Mouse (Mus musculus) kidney, postnatal 0 days (tissue): ENCODE data around the gene Xpo5. TPM values are rescaled to one million over a fixed set of nuclear protein-coding genes. Genes with fewer than 3 reads are reported as not detected.
A peak's percentile ranks its signal among the peaks of the same experiment; 100 is the strongest.

Experiments used
- ATAC-seq: fragments of 200-750 bp; cut with Nextera tagmentation; replicated peaks from 2 replicates; pipeline ENCODE4 v1.8.0; 2017; ENCODE audit warnings: low read depth, moderate number of reproducible peaks, moderate TSS enrichment, moderate library complexity; ENCODE audit not compliant: low FRiP score
- DNase-seq: peaks from one replicate; pipeline ENCODE4 v3.0.0-alpha.2; 2016; ENCODE audit warnings: low spot score
- H3K27ac ChIP-seq: fragments of 300-500 bp; sonication (generic); 2 replicates; pipeline ENCODE4 v1.5.1; 2014; ENCODE audit warnings: mild to moderate bottlenecking
- H3K27me3 ChIP-seq: fragments of 300-500 bp; sonication (generic); 2 replicates; pipeline ENCODE4 v1.6.1; 2014; ENCODE audit warnings: low read length, mixed read lengths; ENCODE audit not compliant: insufficient read depth
- H3K36me3 ChIP-seq: fragments of 300-500 bp; sonication (generic); 2 replicates; pipeline ENCODE4 v1.6.1; 2014; ENCODE audit warnings: low read length, mixed read lengths; ENCODE audit not compliant: insufficient read depth
- H3K4me1 ChIP-seq: fragments of 300-500 bp; sonication (generic); replicated peaks from 2 replicates; pipeline ENCODE4 v1.6.1; 2014; ENCODE audit warnings: antibody characterized with exemption, low read length, mixed read lengths; ENCODE audit not compliant: insufficient read depth
- H3K4me2 ChIP-seq: fragments of 300-500 bp; sonication (generic); 2 replicates; pipeline ENCODE4 v1.6.1; 2014; ENCODE audit warnings: mild to moderate bottlenecking, low read length, moderate library complexity, mixed read lengths
- H3K4me3 ChIP-seq: fragments of 300-500 bp; sonication (generic); replicated peaks from 2 replicates; pipeline ENCODE4 v1.5.1; 2014; ENCODE audit warnings: low read depth, low read length
- H3K9ac ChIP-seq: fragments of 300-500 bp; sonication (generic); 2 replicates; pipeline ENCODE4 v1.6.1; 2014; ENCODE audit warnings: low read depth, low read length
- H3K9me3 ChIP-seq: fragments of 300-500 bp; sonication (generic); replicated peaks from 2 replicates; pipeline ENCODE4 v1.6.1; 2016; ENCODE audit warnings: low read length, inconsistent platforms, mixed read lengths
- CTCF ChIP-seq: IDR thresholded peaks from 2 replicates; pipeline ENCODE4 v1.5.1; 2016; ENCODE audit warnings: antibody characterized with exemption, low read depth, mild to moderate bottlenecking, moderate library complexity
- WGBS: fragments of 180-500 bp; shearing (Covaris S2); extraction: QIAGEN DNeasy Blood & Tissue Kit; methylation state at CpG from one replicate; pipeline ENCODE4 v1.1.7; 2014; 5-methylcytosine and 5-hydroxymethylcytosine counted together
- polyA plus RNA-seq: library from polyadenylated mRNA; unstranded; fragments of >200 nt; fragmentation: Nextera tagmentation; extraction: Ambion mirVana; gene quantifications from 2 replicates; pipeline ENCODE4 v1.2.1, GENCODE M21; 2015

Xpo5 gene
- polyA plus RNA-seq, 1 experiment from 2014 or later: 23.3 TPM

DNA sequence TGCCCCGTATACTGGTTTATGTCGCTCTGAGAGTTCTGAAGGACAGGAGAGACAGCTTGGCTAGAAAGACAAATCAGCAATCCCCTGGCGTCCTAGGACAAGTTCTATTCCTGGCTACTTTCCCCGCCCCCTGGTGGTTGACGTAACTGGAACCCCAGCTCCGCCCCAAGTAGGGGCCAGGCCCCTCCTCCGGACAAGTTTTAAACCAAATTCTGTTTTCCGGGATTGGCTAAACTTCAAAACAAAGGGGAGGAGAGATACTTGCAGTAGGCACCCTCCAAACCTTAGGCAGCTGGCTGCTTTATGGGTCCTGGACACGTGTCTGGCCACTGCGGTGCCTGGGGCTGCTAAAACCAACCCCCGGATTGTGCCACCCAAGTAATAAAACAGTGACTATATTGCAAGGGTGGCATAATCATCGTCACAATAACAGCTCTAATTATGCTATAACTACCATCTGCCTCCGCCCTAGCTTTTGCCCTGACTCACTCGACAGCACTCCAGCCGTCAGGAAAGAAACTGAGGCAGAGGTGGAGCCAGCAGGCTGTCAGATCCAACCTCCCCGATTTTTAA is 42.4 kb upstream of the Xpo5 start:
- ATAC-seq (peak; percentile 68), DNase-seq (peak; percentile 97)
- H3K27ac ChIP-seq: peak overlapping the region; percentile 77
- peak overlapping the region; percentile 56 for H3K9ac ChIP-seq
- H3K4me2 ChIP-seq: peak overlapping the region; percentile 71
- no peaks in the 10 kb centered on the region for H3K27me3 ChIP-seq
- WGBS: under 1% methylated on average over 16 of the region's 16 CpGs
- H3K36me3 ChIP-seq: peaks cover 12% of the 10 kb centered on the region; the same call in 1 of the 2 replicates
- peak overlapping the region; percentile 70 for H3K4me3 ChIP-seq
- H3K9me3 ChIP-seq: no peaks in the 10 kb centered on the region
- peaks cover 9% of the 10 kb centered on the region; the same call in 1 of the 2 replicates for H3K4me1 ChIP-seq
- TF ChIP-seq CTCF: peak; percentile 63

DNA sequence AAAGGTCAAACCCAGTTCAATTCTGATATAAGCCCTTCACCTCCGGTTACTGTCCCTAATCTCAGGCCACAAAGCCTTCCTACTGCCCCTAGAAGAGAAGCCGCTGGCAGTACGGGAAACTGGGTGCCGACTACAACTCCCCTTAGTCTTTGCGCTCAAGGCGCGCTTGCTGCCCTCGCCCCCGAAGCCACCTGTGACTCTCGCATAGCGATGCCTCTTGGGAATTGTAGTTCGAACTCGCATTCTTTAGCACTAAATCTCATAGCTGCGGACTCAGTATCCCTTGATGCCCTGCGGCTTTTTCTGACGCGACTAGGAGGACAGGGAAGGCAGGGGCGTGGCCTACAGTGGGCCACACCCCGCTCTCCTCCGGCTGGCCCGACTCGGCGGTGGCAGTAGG is 41.9 kb upstream of the Xpo5 start, which contains the start of gene Gtpbp2:
Gtpbp2 (plus strand) TSS at position 347 of the 400 bp plus-strand sequence.
- DNase-seq: peak; percentile 100
- Histone ChIP-seq H3K4me1 (peaks cover 9% of the 10 kb centered on the region; the same call in 1 of the 2 replicates), H3K27ac (peak within 1 kb of the TSS; percentile 80), H3K4me3 (peak within 1 kb of the TSS; percentile 70), H3K9ac (peak within 1 kb of the TSS; percentile 70), H3K4me2 (peak within 1 kb of the TSS; percentile 71), H3K9me3 (no peaks in the 10 kb centered on the region), H3K27me3 (no peaks in the 10 kb centered on the region), H3K36me3 (peaks cover 17% of the 10 kb centered on the region)
- WGBS: 0% methylated on average over 23 of the region's 23 CpGs
- ATAC-seq: peak; percentile 92
- TF ChIP-seq CTCF: no peak

DNA sequence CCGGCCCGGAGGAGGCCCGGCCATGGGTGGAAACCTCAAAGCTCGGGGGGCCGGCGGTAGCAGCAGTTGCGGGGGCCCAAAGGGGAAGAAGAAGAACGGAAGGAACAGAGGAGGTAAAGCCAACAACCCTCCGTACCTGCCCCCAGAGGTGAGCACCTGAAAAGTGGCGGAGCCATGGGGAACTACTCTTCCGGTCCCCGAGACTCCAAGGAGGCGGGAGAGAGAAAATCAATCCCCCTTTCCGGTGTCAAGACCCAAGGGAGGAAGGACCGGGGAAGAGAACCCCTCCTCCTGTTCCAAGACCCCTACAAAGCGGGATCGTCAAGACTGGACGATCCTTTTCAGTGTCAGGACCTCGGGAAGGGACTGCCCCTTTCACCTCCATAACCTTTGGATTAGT is 41.4 kb upstream of the Xpo5 start:
- Histone ChIP-seq H3K9ac (peak overlapping the region; percentile 70), H3K4me2 (peak overlapping the region; percentile 63), H3K4me1 (peaks cover 9% of the 10 kb centered on the region; the same call in 1 of the 2 replicates), H3K9me3 (no peaks in the 10 kb centered on the region), H3K4me3 (peak overlapping the region; percentile 70), H3K36me3 (peaks cover 22% of the 10 kb centered on the region), H3K27me3 (no peaks in the 10 kb centered on the region), H3K27ac (peak overlapping the region; percentile 80)
- TF ChIP-seq CTCF: no peak
- under 1% methylated on average over 19 of the region's 19 CpGs for WGBS
- peak; percentile 78 for DNase-seq
- peak; percentile 22; the same call in 1 of the 2 replicates for ATAC-seq

DNA sequence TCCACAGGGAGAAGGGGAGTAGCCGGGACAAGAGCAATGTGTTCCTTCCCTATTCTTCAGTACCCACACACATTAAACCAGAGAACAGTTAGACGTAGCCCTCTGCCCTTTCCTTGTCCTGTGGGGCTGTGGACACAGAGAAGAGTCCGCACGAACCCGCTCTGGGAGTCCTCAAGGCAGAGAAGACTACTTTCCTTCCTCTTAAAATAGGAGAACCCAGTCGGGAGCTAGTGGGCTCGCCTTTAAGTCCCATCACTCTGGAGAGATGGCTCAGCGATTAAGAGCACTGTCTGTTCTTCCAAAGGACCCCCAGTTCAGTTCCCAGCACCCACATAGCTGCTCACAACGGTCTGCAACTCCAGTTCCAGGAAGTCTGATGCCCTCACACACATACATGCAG is 40.9 kb upstream of the Xpo5 start:
- no peak for DNase-seq
- Histone ChIP-seq H3K4me3 (peak overlapping the region; percentile 70), H3K4me1 (peaks cover 9% of the 10 kb centered on the region; the same call in 1 of the 2 replicates), H3K27ac (peak overlapping the region; percentile 80), H3K27me3 (no peaks in the 10 kb centered on the region), H3K36me3 (peaks cover 28% of the 10 kb centered on the region), H3K4me2 (peak overlapping the region; percentile 63), H3K9ac (peak overlapping the region; percentile 70), H3K9me3 (no peaks in the 10 kb centered on the region)
- 47% methylated on average over 9 of the region's 9 CpGs for WGBS
- TF ChIP-seq CTCF: no peak
- ATAC-seq: no peak

DNA sequence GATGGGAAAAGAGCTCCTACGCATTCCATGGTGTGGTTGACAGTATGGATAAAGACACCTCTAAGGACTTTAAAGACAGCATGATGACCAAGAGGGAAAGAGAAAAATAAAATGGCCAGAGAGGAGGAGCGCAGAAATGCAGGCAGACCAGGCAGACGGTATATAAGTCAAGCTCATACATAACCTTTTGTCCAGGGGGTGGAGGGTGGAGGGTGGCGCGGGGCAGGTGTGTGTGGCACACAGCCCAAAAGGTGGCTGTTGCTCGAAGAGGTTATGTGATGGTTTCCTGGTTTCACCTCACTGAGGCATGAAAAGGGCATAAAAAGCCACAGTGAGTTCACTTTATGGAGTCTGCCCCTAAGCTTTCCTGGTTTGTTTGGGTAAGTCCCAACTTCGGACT is 40.0 kb upstream of the Xpo5 start:
- WGBS: 80% methylated on average over 7 of the region's 7 CpGs
- DNase-seq: no peak
- Histone ChIP-seq H3K4me3 (no peak overlapping the region), H3K4me2 (peak overlapping the region; percentile 63; the same call in 1 of the 2 replicates), H3K36me3 (peaks cover 36% of the 10 kb centered on the region), H3K27me3 (no peaks in the 10 kb centered on the region), H3K9ac (no peak overlapping the region), H3K4me1 (peaks cover 9% of the 10 kb centered on the region; the same call in 1 of the 2 replicates), H3K9me3 (no peaks in the 10 kb centered on the region), H3K27ac (peak overlapping the region; percentile 54)
- TF ChIP-seq CTCF: no peak
- ATAC-seq: no peak

DNA sequence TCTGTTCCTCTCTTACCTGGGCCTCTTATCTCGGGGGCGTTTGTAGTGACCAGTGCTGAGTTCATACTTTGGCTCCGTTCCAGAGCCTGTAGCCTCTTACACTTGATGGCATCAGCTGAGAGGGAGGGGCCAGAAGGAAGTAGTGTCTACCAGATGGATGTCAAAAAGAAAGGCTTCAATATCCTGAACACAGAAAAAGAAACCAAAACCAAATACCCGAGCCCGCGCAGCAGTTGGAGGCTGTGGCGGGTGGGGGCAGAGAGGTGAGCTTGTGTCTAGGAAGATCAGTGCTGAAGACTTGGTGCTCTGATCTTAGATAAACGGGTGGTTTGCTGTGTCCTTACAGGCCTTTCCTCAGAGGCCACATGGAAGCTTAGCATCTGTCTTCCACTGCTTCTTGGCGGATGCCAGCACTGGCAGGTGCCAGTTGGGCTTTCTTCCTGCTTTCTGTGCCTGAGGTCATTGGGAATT is 39.6 kb upstream of the Xpo5 start:
- ATAC-seq: no peak
- H3K27ac ChIP-seq: peak overlapping the region; percentile 54; the same call in 1 of the 2 replicates
- H3K9ac ChIP-seq: no peak overlapping the region

More for the DNA sequence above, 39.6 kb upstream of the Xpo5 start:
- H3K9me3 ChIP-seq: no peaks in the 10 kb centered on the region
- no peaks in the 10 kb centered on the region for H3K27me3 ChIP-seq
- no peak overlapping the region for H3K4me3 ChIP-seq
- peaks cover 40% of the 10 kb centered on the region for H3K36me3 ChIP-seq
- peak overlapping the region; percentile 63 for H3K4me2 ChIP-seq
- DNase-seq: peak; percentile 51
- WGBS: 62% methylated on average over 9 of the region's 9 CpGs
- H3K4me1 ChIP-seq: peaks cover 9% of the 10 kb centered on the region; the same call in 1 of the 2 replicates
- TF ChIP-seq CTCF: no peak
